Mouse (Mus musculus): Measurements from ENCODE around the gene Nppc. TPM values are rescaled to one million over a fixed set of nuclear protein-coding genes. Genes with fewer than 3 reads are reported as not detected.

Gene Nppc
- polyA plus RNA-seq, 1 experiment from 2014 or later: 18.1 TPM

- no peaks in the 10 kb centered on the region for H3K9me3 ChIP-seq (ENCODE audit: control insufficient read depth, low read length)
- no peak for DNase-seq (ENCODE audit: low spot score)
- no peaks in the 10 kb centered on the region for H3K36me3 ChIP-seq (replicated peaks; ENCODE audit: control insufficient read depth, insufficient read depth)
- WGBS: 84% methylated on average over 7 of the region's 7 CpGs
- ATAC-seq (ENCODE audit: low FRiP score): no peak
- no peak overlapping the region for H3K27ac ChIP-seq
- H3K4me3 ChIP-seq (replicated peaks; ENCODE audit: low read length): no peak overlapping the region
- H3K4me2 ChIP-seq (replicated peaks): no peak overlapping the region
- no peaks in the 10 kb centered on the region for H3K27me3 ChIP-seq (ENCODE audit: control insufficient read depth, insufficient read depth, low read length)
- H3K9ac ChIP-seq: no peak overlapping the region
- H3K4me1 ChIP-seq (replicated peaks; ENCODE audit: control insufficient read depth, insufficient read depth, low read length): peaks cover 15% of the 10 kb centered on the region
Observed at GRCm38 (mm10) chr1:86700367-86700766, 30.0 kb upstream of the Nppc start.

- Histone ChIP-seq H3K27me3 (ENCODE audit: control insufficient read depth, insufficient read depth, low read length) (no peaks in the 10 kb centered on the region), H3K9me3 (ENCODE audit: control insufficient read depth, low read length) (no peaks in the 10 kb centered on the region), H3K4me3 (replicated peaks; ENCODE audit: low read length) (no peak overlapping the region), H3K27ac (no peak overlapping the region), H3K9ac (no peak overlapping the region), H3K36me3 (replicated peaks; ENCODE audit: control insufficient read depth, insufficient read depth) (no peaks in the 10 kb centered on the region), H3K4me1 (replicated peaks; ENCODE audit: control insufficient read depth, insufficient read depth, low read length) (peaks cover 8% of the 10 kb centered on the region), H3K4me2 (replicated peaks) (no peak overlapping the region)
- no peak for ATAC-seq (ENCODE audit: low FRiP score)
- WGBS: 67% methylated on average over 11 of the region's 11 CpGs
- no peak for DNase-seq (ENCODE audit: low spot score)
Observed at GRCm38 (mm10) chr1:86699346-86700136, 29.2 kb upstream of the Nppc start.

- 0 out of 2 replicates have a peak, but pooled peaks cover 6% of the 10 kb centered on the region for H3K4me1 ChIP-seq (replicated peaks; ENCODE audit: control insufficient read depth, insufficient read depth, low read length)
- H3K27me3 ChIP-seq (ENCODE audit: control insufficient read depth, insufficient read depth, low read length): no peaks in the 10 kb centered on the region
- no peak overlapping the region for H3K4me3 ChIP-seq (replicated peaks; ENCODE audit: low read length)
- ATAC-seq (ENCODE audit: low FRiP score): no peak
- no peak overlapping the region for H3K4me2 ChIP-seq (replicated peaks)
- DNase-seq (ENCODE audit: low spot score): no peak
- no peaks in the 10 kb centered on the region for H3K9me3 ChIP-seq (ENCODE audit: control insufficient read depth, low read length)
- no peak overlapping the region for H3K9ac ChIP-seq
- no peaks in the 10 kb centered on the region for H3K36me3 ChIP-seq (replicated peaks; ENCODE audit: control insufficient read depth, insufficient read depth)
- no peak overlapping the region for H3K27ac ChIP-seq
- WGBS: 41% methylated on average over 2 of the region's 2 CpGs
Observed at GRCm38 (mm10) chr1:86698721-86699120, 28.4 kb upstream of the Nppc start.

GRCm38 (mm10) chr1:86696948-86697347 is 26.6 kb upstream of the Nppc start:
- H3K4me2 ChIP-seq (replicated peaks): no peak overlapping the region
- H3K4me1 ChIP-seq (replicated peaks; ENCODE audit: control insufficient read depth, insufficient read depth, low read length): no peaks in the 10 kb centered on the region
- 46% methylated on average over 7 of the region's 7 CpGs for WGBS
- H3K27ac ChIP-seq: no peak overlapping the region
- ATAC-seq (ENCODE audit: low FRiP score) (no peak), DNase-seq (ENCODE audit: low spot score) (no peak)
- H3K9ac ChIP-seq: no peak overlapping the region
- H3K9me3 ChIP-seq (ENCODE audit: control insufficient read depth, low read length): no peaks in the 10 kb centered on the region
- H3K27me3 ChIP-seq (ENCODE audit: control insufficient read depth, insufficient read depth, low read length): no peaks in the 10 kb centered on the region
- no peaks in the 10 kb centered on the region for H3K36me3 ChIP-seq (replicated peaks; ENCODE audit: control insufficient read depth, insufficient read depth)
- no peak overlapping the region for H3K4me3 ChIP-seq (replicated peaks; ENCODE audit: low read length)

GRCm38 (mm10) chr1:86691027-86691426 is 20.7 kb upstream of the Nppc start:
- DNase-seq (ENCODE audit: low spot score): no peak
- 74% methylated on average over 5 of the region's 5 CpGs for WGBS
- Histone ChIP-seq H3K4me2 (replicated peaks) (no peak overlapping the region), H3K36me3 (replicated peaks; ENCODE audit: control insufficient read depth, insufficient read depth) (no peaks in the 10 kb centered on the region), H3K9me3 (ENCODE audit: control insufficient read depth, low read length) (no peaks in the 10 kb centered on the region), H3K4me3 (replicated peaks; ENCODE audit: low read length) (no peak overlapping the region), H3K27me3 (ENCODE audit: control insufficient read depth, insufficient read depth, low read length) (no peaks in the 10 kb centered on the region), H3K27ac (no peak overlapping the region), H3K9ac (no peak overlapping the region), H3K4me1 (replicated peaks; ENCODE audit: control insufficient read depth, insufficient read depth, low read length) (no peaks in the 10 kb centered on the region)
- ATAC-seq (ENCODE audit: low FRiP score): no peak

- no peak for ATAC-seq (ENCODE audit: low FRiP score)
- no peak for DNase-seq (ENCODE audit: low spot score)
- Histone ChIP-seq H3K9ac (no peak overlapping the region), H3K4me2 (replicated peaks) (no peak overlapping the region), H3K9me3 (ENCODE audit: control insufficient read depth, low read length) (no peaks in the 10 kb centered on the region), H3K4me3 (replicated peaks; ENCODE audit: low read length) (no peak overlapping the region), H3K4me1 (replicated peaks; ENCODE audit: control insufficient read depth, insufficient read depth, low read length) (no peaks in the 10 kb centered on the region), H3K36me3 (replicated peaks; ENCODE audit: control insufficient read depth, insufficient read depth) (no peaks in the 10 kb centered on the region), H3K27ac (no peak overlapping the region), H3K27me3 (ENCODE audit: control insufficient read depth, insufficient read depth, low read length) (no peaks in the 10 kb centered on the region)
- WGBS: 88% methylated on average over 4 of the region's 4 CpGs
Observed at GRCm38 (mm10) chr1:86687236-86687635, 16.9 kb upstream of the Nppc start.

- no peaks in the 10 kb centered on the region for H3K4me1 ChIP-seq (replicated peaks; ENCODE audit: control insufficient read depth, insufficient read depth, low read length)
- 91% methylated on average over 10 of the region's 10 CpGs for WGBS
- no peak overlapping the region for H3K4me2 ChIP-seq (replicated peaks)
- no peaks in the 10 kb centered on the region for H3K27me3 ChIP-seq (ENCODE audit: control insufficient read depth, insufficient read depth, low read length)
- H3K4me3 ChIP-seq (replicated peaks; ENCODE audit: low read length): no peak overlapping the region
- no peak overlapping the region for H3K27ac ChIP-seq
- DNase-seq (ENCODE audit: low spot score) (no peak), ATAC-seq (ENCODE audit: low FRiP score) (no peak)
- H3K9me3 ChIP-seq (ENCODE audit: control insufficient read depth, low read length): no peaks in the 10 kb centered on the region
- no peak overlapping the region for H3K9ac ChIP-seq
- H3K36me3 ChIP-seq (replicated peaks; ENCODE audit: control insufficient read depth, insufficient read depth): no peaks in the 10 kb centered on the region
Observed at GRCm38 (mm10) chr1:86678667-86679066, 8.3 kb upstream of the Nppc start.

GRCm38 (mm10) chr1:86677624-86678023 is 7.3 kb upstream of the Nppc start:
- ATAC-seq (ENCODE audit: low FRiP score) (no peak), DNase-seq (ENCODE audit: low spot score) (no peak)
- Histone ChIP-seq H3K4me3 (replicated peaks; ENCODE audit: low read length) (no peak overlapping the region), H3K4me1 (replicated peaks; ENCODE audit: control insufficient read depth, insufficient read depth, low read length) (no peaks in the 10 kb centered on the region), H3K36me3 (replicated peaks; ENCODE audit: control insufficient read depth, insufficient read depth) (no peaks in the 10 kb centered on the region), H3K27me3 (ENCODE audit: control insufficient read depth, insufficient read depth, low read length) (no peaks in the 10 kb centered on the region), H3K9ac (no peak overlapping the region), H3K9me3 (ENCODE audit: control insufficient read depth, low read length) (no peaks in the 10 kb centered on the region), H3K27ac (no peak overlapping the region), H3K4me2 (replicated peaks) (no peak overlapping the region)
- 84% methylated on average over 3 of the region's 3 CpGs for WGBS

- no peak for ATAC-seq (ENCODE audit: low FRiP score)
- Histone ChIP-seq H3K9ac (no peak overlapping the region), H3K4me2 (replicated peaks) (no peak overlapping the region), H3K9me3 (ENCODE audit: control insufficient read depth, low read length) (no peaks in the 10 kb centered on the region), H3K4me3 (replicated peaks; ENCODE audit: low read length) (no peak overlapping the region), H3K27me3 (ENCODE audit: control insufficient read depth, insufficient read depth, low read length) (peaks cover 12% of the 10 kb centered on the region), H3K27ac (no peak overlapping the region), H3K4me1 (replicated peaks; ENCODE audit: control insufficient read depth, insufficient read depth, low read length) (peaks cover 4% of the 10 kb centered on the region; the same call in 1 of the 2 replicates), H3K36me3 (replicated peaks; ENCODE audit: control insufficient read depth, insufficient read depth) (no peaks in the 10 kb centered on the region)
- 87% methylated on average over 12 of the region's 12 CpGs for WGBS
- DNase-seq (ENCODE audit: low spot score): no peak
Observed at GRCm38 (mm10) chr1:86675126-86675525, 4.8 kb upstream of the Nppc start.
